Mouse (Mus musculus) heart, adult 11 months (tissue): ENCODE measurements around the gene Nsmce4a.

Source experiments
- DNase-seq: peaks from one replicate; pipeline ENCODE4 v3.0.0; 2022

Gene Nsmce4a

GRCm38 (mm10) chr7:130577388-130578003 lies 4.6 kb upstream of the Nsmce4a start, which contains the start of gene Tacc2:
Tacc2 (plus strand) TSS chr7:130577438.
- DNase-seq = no peak

GRCm38 (mm10) chr7:130576981-130577380 lies 4.1 kb upstream of the Nsmce4a start:
- DNase-seq = peak; percentile 91

- peak; percentile 92 for DNase-seq
These were observed 1.5 kb upstream of the Nsmce4a start for GRCm38 (mm10) chr7:130574211-130574991.

- peak; percentile 68 for DNase-seq
These were observed 828 bp upstream of the Nsmce4a start for GRCm38 (mm10) chr7:130573746-130574145.

DNA sequence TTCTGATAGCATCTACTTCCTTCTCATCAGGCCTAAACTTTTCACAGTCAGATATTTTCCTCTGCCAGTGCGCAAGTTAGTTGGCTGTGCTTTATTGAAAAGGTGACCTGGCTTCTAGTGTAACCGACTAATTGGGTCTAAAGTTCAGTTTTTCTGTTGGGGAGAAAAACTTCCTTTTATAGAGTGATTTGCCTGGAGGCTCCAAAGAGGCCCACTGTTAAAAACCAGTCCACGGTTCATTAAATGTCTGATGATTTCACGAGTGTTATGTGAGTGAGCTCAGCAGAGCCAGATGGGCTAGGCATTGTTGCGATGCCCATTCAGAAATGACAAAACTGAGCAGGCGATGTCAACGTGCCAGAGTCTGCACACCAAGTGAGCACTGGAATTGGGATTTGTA lies 2.4 kb downstream of the Nsmce4a start:
- no peak for DNase-seq

DNA sequence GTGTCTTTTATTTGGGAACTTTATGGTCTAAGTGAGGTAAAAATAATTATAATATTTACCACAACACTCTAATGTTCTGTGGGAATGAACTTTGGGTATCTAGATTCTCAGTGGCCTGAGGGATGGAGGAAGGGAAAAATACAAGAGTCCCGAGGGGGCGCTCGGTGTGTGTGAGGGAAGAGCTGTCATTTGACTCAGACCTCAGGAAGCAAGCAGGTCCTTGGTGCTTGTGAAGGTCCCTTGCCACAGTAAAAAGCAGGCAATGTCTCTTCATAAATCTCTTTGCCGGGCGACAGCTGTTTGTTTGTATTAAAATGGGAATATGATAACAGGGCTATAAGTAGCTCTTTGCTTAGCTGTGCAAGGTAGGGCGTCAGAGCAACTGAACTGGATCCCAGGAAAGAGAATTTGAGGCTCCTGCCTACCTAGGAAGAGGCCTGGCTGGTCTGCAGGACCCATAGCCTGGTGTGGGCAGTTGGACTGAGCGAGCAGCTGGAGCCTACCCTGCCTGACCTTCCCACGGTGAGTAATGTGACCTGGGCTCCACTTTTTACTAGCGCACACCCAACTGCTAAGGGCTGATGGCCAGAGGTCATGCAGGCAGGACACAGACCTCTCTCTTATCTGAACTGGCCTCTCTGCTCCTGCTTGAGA lies 4.0 kb downstream of the Nsmce4a start:
- peak; percentile 95 for DNase-seq

- DNase-seq = peak; percentile 64
These were observed 8.3 kb downstream of the Nsmce4a start for GRCm38 (mm10) chr7:130564596-130564995.

GRCm38 (mm10) chr7:130563880-130564279 lies 9.0 kb downstream of the Nsmce4a start:
- DNase-seq = peak; percentile 29

- DNase-seq = peak; percentile 36
These were observed 9.6 kb downstream of the Nsmce4a start for GRCm38 (mm10) chr7:130563276-130563675.

GRCm38 (mm10) chr7:130560933-130561332 lies 12.0 kb downstream of the Nsmce4a start:
- DNase-seq = peak; percentile 46

DNA sequence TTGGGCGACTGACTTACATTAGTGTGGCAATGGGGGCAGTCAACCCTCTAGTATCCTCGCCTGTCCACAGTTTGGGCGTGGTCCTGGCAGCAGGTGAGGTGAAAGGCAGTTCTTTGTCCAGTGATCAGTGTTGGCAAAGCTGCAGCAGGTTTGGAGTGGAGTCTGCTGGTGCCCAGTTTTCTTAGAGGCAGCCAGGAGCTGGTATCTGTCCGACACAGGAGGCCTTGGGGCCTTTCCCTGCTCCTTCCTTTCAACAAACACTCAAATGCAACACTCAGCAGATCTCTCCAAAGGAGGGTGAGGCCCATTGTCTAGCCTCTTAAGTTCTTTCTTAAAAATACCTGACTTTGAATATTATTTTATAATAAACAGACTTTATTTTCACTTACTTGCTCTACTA lies 14.3 kb downstream of the Nsmce4a start:
- peak; percentile 88 for DNase-seq

DNA sequence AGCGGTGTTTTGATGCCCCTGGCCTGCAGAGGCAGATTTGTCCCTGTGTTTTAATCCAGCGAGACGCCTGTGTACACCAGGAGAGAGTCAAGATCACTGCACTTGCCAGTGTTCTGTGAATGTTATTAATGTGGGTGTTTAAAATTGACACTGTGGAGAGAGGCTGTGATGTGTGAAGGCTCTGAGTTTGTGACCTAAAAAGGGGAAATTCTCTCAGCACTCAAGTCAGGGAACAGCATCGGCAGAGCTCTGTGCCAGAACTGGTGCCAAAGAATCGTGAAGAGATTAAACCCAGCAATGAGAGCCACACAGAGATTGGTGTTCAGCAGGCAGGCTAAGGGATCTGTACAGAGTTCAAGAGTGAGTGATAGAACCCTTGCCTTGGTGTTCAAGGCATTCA lies 17.3 kb downstream of the Nsmce4a start:
- DNase-seq = peak; percentile 87

- no peak for DNase-seq
These were observed 19.6 kb downstream of the Nsmce4a start for GRCm38 (mm10) chr7:130553321-130553720.

DNA sequence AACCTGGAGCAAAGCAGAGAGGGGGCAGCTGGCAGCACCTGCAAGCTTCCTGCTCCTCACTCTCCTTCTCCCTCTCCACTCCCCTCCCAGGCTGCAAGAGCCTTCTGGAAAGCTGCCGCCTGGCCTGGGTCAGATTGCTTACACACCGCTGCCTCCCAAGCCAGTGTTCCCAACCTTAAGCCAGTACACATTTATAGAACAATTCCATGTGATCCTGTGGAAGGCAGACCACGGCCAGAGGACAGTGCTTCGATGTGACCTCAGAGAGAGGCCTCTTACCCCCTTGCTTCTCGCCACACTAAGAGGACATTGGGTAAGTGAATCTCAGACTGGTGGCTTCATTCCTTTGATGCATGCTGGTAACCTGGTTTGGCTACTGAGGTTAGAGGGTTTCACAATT lies 20.1 kb downstream of the Nsmce4a start:
- peak; percentile 98 for DNase-seq

DNA sequence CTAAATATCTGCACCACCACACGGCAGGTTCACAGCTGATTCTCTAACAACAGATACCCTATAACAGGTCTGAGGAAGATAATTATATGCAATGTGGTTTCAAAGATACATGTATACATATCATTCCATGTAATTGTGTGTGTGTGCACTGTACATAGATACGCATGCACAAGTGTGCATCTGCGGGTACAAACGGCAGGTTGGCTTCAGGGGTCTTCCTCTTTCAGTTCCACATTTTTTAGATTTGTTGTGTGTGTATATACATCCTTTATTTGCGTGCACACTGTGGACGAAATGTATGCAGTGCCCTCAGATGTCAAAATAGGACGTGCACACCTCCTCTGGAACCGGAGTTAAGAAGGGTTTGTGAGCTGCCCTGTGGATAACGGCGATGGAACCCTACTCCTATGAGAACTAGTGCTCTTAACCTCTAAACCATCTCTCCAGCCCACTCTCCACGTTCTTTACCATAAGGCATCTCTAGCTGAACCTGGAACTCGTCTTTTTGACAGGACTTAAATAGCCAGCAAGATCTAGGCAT lies 25.2 kb downstream of the Nsmce4a start:
- DNase-seq = no peak

DNA sequence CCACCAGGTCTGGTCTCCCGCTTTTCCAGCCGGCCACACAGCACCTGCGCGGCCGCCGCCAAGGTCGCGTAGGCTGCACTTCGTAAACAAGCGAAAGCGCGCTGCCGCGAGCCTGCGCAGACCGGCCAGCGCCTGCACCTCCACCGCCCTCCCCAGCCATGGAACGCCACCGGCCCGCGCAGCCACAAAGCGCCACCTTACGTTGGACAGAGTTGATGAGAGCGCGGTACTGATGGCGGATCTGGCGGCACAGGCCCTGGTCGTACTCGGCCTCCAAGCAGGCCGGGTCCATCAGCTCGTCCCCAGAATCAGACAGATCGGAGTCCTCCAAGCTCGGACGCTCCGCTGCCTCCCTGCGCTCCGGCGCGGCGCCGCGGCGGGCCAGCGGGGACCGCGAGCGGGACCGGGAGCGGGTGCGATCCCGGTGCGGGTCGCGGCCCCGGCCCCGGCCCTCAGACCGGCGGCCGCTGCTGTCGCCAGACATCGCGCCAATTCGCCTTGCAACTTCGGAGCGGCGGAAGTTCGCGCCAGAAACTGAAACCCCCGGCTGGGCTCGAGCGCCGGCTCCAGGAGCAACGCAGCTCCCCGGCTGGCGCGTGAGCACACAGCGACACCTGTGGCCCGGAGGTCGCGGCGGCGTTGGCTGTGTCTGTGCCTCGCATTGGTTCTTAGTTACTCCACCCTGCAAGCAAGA lies 26.0 kb downstream of the Nsmce4a start:
- DNase-seq = peak; percentile 98

- DNase-seq = no peak
These were observed 26.5 kb downstream of the Nsmce4a start for GRCm38 (mm10) chr7:130546421-130546790.

DNA sequence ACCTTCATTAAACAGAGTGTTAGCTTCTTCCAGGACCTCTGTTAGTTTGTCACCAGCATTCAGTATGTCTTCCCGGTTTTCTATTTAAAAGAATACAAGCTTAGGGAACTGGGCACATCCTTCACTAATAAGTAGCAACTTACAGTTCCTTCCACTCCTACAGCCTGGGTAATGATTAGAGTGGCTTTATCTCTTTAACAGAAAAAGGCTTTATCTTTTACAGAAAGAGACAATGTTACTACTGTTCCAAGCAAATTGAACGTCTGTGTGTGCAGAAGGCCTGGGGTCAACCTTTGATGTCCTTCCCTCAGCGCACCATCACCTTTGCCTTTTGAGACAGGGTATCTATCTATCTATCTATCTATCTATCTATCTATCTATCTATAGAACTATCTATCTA lies 27.0 kb downstream of the Nsmce4a start:
- DNase-seq = no peak

DNA sequence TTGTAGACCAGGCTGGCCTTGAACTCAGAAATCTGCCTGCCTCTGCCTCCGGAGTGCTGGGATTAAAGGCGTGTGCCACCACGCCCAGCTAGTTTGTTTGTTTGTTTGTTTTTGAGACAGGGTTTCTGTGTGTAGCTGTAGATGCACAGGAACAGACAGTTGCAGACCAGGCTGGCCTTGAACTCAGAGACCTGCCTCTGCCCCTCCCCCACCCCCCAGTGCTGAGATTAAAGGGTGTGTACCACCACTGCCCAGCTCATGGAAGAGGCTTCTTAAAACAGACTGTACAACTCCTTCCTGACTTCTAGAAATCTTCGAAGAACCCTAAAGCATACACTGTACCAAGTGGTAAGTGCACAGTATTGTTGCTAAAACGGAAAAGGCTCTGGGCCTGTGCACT lies 27.5 kb downstream of the Nsmce4a start:
- DNase-seq = no peak

GRCm38 (mm10) chr7:130543181-130543580 lies 29.7 kb downstream of the Nsmce4a start:
- DNase-seq = peak; percentile 86

GRCm38 (mm10) chr7:130540176-130540575 lies 32.7 kb downstream of the Nsmce4a start:
- DNase-seq = peak; percentile 86

DNA sequence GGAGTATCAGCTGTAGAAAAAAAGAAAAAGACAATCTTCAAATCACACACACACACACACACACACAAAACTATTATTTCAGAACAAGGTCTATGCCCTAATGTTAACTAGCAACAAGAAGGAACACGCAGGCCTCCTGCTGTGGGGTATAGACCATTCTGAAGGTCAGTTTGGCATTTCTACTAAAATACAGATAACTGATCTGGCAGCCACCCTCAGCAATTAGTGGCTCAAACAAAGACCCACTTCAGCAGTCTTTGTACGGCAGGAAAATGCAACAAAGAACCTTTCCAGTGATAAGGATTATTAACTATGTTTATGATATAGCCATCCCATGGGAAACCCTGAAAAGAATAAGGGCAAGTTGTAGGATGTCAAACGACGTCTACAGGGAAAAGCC lies 35.9 kb downstream of the Nsmce4a start:
- DNase-seq = no peak

DNA sequence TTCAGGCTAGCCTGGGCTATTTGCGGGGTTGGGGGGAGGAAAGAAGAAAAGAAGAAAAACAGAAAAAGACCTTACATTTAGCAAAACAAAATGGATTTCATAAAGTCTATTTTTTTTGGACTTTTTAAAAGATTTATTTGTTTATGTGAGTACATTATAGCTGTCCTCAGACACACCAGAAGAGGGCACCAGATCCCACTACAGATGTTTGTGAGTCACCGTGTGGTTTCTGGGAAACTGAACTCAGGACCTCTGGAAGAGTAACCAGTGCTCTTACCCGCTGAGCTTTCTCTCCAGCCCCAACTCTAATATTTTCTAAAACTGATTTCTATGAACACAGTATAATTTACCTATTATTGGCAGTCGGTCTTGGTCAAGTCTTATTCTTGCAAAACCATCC lies 37.7 kb downstream of the Nsmce4a start:
- DNase-seq = peak; percentile 58
